Mouse (Mus musculus): Measurements from ENCODE around the gene Pitpnc1.

Pitpnc1 gene

DNA sequence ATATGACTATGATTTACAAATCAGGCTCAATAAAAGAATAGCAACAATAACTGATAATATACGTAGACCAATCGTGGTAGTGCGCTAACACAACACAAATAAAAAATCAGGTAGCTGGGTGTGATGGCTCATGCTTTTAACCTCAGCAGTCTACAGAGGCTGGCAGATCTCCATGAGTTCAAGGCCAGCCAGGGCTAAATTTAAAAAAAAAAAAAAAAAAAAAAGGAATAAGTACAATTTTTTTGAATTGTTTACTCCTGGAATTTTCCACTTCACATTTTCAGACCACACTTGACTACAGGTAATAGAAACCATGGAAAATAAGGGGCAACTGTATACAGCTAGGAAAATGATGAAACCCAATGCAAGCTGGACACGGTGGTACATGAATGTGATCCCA lies 97.3 kb downstream of the Pitpnc1 start:
- DNase-seq (ENCODE audit: low spot score), result no peak

DNA sequence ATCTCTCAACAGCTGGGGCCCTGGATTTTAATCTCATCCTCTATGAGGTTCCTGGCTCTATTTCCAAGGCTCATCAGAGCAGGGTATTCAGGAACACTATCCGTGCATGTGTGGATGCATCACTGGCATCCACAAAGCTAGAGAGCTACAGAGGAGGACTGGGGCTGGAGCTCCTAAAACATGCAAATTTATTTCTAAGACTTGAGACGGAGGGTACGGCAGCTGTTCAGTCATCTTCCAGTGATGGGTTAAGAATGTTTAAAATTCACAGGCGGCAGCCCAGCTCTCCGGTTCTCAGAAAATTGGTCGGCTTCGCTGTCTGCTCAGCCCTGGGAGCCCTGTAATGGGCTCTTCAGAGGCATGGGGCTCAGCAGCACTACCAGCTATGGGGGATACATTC lies 97.8 kb downstream of the Pitpnc1 start:
- DNase-seq (ENCODE audit: low spot score), result no peak

DNA sequence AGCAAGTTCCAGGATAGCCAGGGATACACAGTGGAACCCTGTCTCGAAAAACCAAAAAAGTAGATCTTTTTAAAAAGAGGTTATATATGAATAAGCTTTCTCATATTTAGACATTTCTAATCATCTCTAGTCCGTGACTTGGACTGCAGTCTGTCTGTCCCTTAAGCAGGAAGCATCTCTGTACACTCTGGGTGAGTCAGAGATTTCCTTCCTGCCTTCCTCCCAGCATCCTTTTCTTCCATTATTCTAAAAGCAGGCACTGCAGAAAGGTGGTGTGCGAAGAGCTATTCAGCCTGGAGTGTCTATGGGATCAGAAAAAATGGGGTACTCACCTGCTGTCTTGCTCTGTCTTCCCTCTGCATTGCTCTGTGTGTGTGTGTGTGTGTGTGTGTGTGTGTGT lies 100.0 kb downstream of the Pitpnc1 start:
- no peak for DNase-seq (ENCODE audit: low spot score)

DNA sequence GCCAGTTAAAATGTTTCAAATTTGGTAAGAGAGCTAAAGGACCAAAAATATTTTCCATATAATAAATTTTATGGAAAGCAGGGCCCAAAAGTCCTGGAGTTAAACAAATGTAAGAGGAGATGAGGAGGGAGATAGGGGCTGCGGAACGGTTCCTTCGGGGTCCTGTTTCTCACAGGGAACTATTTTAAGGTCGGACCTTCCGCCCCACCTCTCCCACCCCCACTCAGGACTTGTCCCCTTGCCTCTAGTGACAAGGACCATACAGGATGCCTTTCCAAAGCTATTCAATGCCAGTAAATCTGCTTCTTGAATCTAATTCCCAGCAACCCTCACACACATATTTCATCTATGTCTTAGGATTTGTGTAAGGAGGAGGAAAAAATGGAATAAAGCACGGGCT lies 100.8 kb downstream of the Pitpnc1 start:
- no peak for DNase-seq (ENCODE audit: low spot score)

DNA sequence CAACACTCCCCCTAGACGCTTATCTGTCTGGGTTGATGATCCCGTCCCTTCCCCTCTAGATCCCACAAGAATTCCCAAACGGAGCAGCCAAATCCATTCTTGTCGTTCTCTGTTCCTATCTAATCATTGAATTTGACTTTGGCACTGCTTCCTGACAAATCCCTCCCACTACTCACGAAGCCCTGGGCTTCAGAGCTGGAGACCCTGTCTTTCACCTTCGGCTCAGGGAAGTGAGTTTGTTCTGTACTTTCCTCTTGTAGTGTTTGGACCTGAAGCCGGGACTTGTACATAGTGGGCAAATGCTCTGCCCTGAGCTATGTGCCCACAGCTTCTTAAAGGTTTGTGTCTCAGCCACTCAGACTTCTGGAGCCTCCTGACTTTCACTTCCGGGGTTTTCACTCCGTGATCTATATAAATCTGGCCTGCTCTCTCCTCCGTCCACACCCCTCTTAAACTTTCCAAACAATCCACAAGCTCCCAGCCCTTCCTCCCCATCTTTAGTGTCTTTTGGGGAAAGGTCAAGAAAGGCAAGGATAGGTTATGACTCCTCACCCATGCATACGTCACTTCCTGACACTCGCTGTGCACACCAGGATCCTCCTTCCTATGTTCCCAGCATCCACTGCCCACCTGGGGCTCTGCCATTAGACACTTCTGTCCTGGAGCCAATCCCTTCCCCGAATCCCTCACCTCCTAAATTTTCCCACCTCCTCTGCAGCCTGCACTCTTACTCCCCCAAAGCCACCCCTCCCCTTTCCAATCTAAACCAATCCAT lies 104.4 kb downstream of the Pitpnc1 start:
- no peak for DNase-seq (ENCODE audit: low spot score)

DNA sequence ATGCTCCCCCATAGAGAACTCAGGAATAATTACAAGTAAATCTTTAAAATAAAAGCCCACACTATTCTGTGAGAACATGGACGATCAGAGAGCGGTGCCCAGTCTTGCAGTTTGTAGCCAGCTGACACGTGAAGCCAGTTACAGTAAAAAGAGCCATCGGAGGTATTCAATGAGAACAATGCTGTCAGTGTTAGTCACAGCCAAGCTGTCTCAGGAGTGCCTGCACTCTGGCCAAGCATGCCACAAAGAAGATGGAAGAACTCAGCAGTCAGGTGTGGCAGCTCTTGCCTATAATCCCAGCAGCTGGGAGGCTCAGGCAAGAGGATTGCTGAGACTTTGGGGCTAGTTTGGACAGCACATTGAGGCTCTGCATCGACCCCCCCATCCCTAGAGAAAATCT lies 111.8 kb downstream of the Pitpnc1 start:
- DNase-seq (ENCODE audit: low spot score), result no peak

DNA sequence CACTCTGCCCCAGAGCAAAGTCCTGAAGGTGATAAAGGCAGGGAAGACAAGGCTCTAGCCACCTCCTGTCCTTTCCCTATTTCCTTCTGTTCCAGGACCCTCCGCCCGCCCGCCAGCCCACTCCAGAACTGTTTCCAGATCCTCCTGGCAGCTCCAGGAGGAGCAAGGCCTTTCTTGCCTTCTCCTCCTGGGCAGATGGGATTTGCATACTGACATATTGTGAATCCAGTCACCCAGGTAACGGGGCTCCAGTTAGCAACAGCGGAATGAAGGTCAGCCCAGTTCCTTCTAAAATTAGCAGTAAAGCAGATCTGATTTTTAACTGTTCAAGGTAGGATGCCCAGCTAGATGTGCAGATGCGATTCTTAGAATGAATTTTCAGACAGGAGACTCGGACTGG lies 114.3 kb downstream of the Pitpnc1 start:
- DNase-seq (ENCODE audit: low spot score), result peak; percentile 32

DNA sequence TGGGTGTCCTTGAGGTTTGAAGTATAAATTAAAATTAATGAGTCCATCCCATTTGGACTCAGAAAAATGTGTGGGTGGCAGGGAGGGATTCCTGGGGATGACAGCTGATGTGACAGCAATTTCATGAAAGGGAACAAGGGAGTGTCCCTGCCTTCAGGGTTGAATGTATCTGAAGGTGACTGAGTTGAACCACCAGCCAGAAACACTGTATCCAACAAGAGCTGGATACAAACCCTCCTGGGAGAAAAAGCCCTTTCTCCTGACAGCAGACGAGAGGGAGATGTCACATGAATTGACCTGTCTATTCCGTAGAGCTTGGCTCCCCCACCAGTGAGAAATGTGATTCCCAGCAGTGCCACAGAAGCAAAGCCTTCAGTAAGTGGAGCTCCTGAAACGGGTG lies 115.0 kb downstream of the Pitpnc1 start:
- DNase-seq (ENCODE audit: low spot score), result no peak

DNA sequence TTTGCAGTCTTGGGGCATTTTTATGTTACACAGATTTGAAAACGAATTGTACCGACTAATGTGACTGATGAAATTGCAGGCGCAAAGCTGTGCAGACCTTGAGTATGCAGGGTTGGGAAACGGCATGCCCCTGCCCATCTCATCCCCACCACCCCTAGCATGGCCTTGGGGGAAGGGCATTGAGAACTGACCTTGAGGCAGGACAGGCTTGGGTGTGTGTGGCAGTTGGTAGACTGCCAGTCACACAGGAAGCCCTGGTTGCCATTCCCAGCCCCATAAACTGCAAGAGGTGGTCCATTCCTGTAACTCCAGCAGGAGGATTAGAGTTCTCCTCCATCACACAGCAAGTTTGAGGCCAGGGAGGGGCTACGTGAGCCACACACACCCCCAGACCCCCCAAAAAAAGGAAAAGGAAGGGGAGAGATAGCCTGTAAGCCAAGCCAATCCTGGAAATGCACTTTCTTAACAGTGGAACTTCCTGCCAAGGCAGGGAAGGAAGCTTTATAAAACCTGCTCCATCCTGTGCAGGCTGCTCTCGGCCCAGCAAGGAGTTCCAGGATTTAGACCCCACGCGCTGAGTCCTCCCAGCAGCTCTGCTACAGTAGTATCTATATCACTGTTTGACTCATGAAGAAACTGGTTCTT lies 115.9 kb downstream of the Pitpnc1 start:
- no peak for DNase-seq (ENCODE audit: low spot score)

DNA sequence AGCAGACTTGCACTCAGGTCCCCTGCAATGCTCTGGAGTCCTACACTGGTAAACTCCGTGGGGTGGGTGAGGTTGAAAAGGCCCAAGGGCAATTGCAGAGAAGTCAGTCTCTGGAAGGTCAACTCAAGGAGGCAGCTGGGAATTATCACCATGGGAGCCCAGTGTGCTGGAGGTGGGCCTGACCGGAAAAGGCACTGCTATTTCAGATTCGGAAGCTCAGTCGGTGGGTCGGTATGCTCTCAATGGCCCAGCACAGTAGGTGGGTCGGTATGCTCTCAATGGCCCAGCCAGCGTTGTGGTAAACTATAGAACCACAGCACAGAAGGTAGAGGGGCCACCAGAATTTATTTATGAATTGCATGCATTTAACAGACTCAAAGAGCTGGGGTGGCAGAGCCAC lies 117.9 kb downstream of the Pitpnc1 start:
- no peak for DNase-seq (ENCODE audit: low spot score)

DNA sequence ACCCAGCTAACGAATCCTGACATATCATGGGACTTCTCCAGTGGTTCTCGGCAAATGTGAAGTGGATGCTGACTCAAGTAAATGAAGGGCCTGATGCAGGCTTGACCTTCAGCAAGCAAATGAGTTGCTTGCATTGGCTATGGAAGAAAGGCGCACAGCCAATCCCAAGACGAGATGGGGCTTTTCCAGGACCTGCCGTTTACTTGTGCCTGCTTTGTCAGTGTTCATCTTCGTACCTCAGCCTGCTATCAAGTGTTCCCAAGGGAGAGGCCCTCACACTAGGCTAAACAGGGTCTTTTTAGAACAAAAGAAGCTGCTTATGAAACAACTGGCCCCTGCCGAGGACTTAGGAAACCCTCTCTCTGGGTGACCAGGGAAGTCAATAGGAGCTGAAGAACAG lies 120.7 kb downstream of the Pitpnc1 start:
- DNase-seq (ENCODE audit: low spot score), result no peak

DNA sequence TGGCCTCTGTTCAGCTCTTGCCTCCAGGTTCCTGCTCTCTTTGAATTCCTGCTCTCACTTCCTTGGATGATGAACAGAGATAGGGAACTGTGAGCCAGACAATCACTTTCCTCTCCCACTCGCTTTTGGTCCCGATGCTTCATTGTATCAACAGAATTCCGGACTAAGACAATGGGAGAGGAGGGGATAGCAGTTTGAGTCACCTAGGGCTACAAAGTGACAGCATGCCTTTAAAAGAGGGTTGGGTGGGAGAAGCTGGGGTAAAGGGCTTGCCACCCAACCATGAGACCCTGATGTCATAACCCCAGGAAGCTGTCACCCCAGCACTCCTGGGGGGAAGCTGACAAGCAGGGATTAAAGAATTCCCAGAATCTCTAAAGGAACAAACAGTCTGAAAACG lies 127.5 kb downstream of the Pitpnc1 start:
- DNase-seq (ENCODE audit: low spot score), result no peak

DNA sequence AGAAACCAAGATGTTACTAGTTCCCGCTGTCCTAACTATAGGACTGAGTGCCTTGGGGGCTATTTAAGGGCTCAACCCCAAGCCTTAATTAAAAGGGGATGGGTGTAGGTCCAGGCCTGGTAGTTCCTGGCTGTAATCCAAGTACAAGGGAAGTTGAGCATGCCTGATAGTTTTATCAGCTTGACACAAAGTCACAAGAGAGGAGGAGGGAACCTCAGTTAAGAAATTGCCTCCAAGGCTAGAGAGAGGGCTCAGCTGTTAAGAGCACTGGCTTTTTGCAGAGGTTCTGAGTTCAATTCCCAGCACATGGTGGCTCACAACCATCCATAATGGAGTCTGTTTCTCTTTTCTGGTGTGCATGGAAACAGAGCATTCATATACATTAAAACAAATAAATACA lies 128.1 kb downstream of the Pitpnc1 start:
- DNase-seq (ENCODE audit: low spot score), result no peak

DNA sequence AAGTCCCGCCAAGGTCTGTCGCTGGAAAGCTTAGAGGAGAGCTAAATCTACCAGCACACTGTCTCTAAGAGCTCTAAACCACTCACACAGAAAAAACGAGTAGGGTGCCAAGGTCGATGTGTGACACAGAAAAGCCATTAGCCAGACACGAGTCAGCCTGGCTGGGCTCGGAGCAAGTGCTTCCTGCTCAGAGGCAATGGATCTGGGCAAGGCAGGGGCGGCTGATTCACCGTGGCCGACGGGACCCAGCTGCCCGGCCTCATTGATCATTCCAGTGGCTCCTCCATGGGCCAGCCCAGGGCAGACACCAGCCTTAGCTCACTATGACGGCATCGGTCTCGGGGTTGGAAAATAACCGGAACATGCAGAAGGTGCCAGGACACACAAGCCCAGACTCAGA lies 129.2 kb downstream of the Pitpnc1 start:
- no peak for DNase-seq (ENCODE audit: low spot score)

DNA sequence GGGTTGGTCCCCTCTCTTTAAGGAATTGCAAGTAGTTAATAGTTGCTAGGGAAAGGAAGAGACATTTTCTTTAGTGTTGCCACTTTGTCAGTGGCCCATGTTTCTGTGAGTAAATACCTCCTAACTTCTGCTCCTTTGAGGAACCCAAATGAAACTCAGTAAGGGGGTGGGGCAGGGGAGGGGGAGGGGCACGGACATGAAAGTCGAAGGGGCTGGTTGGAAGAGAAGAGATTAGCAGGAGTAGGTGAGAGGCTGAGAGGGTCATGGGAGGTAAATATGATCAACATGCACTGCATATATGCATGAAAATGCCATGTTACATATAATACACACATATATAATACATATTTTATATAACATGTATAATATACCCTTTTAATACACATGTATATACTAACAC lies 129.7 kb downstream of the Pitpnc1 start:
- no peak for DNase-seq (ENCODE audit: low spot score)

DNA sequence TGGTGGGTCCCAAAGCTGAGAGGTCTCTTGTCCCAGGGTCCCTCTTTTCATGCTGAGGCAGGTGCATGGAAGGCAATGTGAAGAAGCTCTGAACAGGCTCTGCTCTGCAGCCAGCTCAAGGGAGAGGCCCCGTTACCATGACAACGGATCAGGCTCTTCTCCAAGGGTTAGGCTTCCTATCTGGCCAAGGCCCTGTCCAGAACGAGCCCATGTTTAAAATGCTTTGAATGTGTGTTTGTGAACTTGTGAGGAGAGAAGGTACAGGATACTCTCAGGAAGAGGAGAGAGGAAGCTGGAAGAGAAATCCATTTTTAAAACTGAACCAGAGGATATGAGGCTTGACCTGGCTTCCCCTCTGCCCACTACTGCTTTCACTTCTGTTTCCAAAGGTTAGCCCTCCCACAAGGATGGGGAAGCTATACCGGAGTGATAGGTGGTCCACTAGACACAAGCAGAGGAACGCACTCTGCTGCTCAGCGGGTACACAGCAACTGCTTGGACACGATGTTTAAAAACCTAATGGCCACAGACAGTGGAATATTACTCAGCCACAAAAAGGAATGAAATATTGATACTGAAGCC lies 131.2 kb downstream of the Pitpnc1 start:
- DNase-seq (ENCODE audit: low spot score), result no peak

DNA sequence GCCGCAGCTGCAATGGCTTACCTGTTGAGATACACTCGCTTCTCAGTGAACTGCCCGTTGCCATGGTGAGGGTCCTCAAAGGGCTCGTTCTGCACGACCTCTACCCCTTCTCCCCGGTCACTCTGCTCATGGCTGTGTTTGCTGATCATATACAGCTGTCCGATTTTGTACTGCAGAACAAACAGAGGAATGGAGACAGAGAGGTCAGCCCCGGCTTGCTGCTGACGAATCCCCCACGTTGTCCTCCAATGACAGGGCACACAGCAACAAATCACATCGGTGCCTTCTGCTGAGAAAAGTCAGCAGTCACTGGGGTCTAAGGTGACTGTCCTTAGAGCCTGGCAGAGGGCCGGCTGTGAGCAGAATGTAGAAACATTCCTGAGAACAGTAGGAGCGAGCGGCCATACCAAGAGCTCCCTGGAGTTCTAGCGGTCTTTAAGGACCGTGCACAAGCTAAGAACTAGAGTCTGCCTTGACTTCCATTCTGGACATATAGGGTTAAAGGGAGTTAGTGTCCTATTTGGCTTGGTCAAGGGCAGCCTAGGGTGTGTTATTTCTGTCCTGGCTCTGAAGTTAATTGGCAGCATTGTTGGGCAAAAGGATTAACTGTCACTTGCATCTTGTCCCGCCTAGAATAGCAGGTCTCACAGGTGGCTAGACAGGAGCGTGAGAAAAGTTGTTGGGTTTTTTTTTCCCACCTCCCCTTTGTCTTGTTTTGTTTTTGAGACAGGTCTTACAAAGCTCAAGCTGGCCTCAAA lies 132.9 kb downstream of the Pitpnc1 start:
- no peak for DNase-seq (ENCODE audit: low spot score)

DNA sequence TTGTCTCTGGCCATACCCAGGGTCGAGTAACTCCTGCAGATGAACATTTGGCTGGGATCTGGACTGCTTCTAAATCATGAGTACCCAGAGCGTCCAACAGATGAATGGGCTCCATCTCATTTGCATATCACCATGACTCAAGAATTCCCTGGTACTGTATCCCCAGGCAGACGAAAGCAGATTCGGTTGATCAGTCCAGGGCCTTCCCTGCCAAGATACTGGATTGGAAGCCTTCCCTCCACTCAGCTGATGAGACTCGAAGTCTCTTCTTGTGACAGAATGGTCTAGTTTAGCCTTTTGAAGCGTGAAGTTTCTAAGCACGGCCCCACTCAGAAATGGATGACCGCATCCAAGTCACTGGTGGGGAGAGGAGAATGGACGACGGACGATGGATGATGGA lies 134.7 kb downstream of the Pitpnc1 start:
- no peak for DNase-seq (ENCODE audit: low spot score)

DNA sequence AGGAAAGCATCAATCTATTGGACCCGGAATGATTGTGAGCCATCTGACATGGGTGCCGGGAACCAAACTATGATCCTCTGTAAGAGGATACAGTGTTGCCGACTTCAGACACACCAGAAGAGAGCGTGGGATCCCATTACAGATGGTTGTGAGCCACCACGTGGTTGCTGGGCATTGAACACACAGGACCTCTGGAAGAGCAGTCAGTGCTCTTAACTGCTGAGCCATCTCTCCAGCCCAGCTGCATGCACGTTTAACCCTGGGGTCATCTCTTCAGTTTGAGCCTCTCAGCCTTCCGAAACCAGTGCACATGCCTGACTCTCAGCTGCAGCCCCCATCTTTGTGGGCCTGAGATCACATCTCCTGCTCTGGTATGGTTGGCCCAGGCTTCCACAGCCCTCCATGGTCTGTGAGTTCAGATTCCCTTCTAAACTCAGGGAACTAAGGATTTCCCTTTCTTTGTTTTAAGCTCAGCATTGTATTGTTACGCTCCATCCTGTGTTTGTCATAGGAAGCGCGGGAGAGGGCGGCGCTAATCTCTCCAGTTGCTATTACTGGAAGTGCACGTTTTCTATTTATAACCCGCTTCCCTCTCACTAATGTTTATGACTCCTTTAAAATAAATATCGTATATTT lies 135.5 kb downstream of the Pitpnc1 start:
- no peak for DNase-seq (ENCODE audit: low spot score)

DNA sequence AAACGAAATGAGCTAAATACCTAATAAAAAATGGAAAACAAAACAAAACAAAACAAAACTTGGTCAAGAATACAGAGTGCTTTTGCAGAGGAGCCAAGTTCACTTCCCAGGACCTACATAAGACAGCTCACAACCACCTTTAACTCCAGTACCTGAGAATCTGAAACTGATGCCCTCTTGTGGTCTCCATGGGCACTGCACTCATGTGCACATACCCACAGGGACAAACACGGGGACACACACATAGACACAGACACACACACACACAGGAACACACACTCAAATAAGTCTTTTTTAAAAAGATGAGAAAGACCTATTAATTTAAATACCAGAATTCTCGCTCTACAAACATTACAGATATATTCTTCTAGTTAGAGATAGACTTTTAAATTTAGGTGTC lies 137.6 kb downstream of the Pitpnc1 start:
- no peak for DNase-seq (ENCODE audit: low spot score)

DNA sequence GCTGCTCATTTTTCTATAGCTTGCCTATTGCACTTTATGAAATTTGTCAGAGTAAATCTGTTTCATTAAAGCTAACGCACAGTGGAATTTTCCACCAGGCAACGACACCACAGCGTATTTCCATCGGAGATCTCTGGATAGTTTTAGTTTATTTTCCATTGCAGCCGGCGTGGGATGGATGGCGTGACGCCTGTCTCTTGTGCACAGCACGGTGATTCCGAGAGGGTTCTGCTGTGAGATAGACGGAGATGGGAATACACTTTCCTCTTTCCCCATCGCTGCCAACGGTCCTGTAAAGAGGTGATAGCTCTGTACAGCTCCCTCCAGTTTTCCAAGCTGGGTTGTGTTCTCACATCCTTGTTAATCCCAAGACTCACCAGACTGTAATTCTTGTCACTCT lies 138.2 kb downstream of the Pitpnc1 start:
- no peak for DNase-seq (ENCODE audit: low spot score)

DNA sequence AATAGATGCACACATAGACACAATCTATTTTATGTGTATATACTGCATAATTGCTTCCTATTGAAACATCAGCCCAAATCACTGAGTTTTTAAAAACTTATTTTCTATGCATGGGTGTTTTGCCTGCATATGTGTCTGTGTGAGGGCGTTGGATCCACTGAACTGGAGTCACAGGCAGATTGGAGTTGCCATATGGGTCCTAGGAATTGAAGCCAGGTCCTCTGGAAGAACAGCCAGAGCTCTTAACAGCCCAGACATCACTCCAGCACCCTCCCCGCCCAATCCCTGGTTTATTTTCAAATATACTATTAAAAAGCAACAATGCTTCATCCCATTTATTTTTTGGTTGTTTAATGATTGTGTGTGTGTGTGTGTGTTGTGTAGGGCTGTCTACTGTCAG lies 139.1 kb downstream of the Pitpnc1 start:
- no peak for DNase-seq (ENCODE audit: low spot score)

Measured in left cerebral cortex, adult 11 months (tissue).